Mouse (Mus musculus): ENCODE results near the gene 1700080E11Rik. TPM values are rescaled to one million over a fixed set of nuclear protein-coding genes. Genes with fewer than 3 reads are reported as not detected.

Gene 1700080E11Rik
- not detected for total RNA-seq (2023)

GRCm38 (mm10) chr9:105144992-105145391 is at the start of gene 1700080E11Rik:
1700080E11Rik (minus strand) TSS chr9:105145092.

GRCm38 (mm10) chr9:105131253-105132001 is 13.5 kb downstream of the 1700080E11Rik start, which contains the start of gene Nudt16:
Nudt16 (minus strand) TSS chr9:105131824.

Other genes with a start within 250 kb of the 1700080E11Rik start
- gene Mrpl3, start 91.9 kb downstream of the 1700080E11Rik start, total RNA-seq (2023), result 66.4 TPM
- gene Nudt16, start 13.3 kb downstream of the 1700080E11Rik start, total RNA-seq (2023), result 24.9 TPM